Comparison of ENCODE assay signal across 14 mouse cellular contexts in genomic region chr5:44627487-44627886, GRCm38 (mm10).
"Had no signal": no experiment of that assay in that cellular context is flagged by ENCODE, and none has a peak within 500 bp of the region (broad histone marks: within the 10 kb centered on the region; RNA-seq: fewer than 3 reads in every experiment).

No protein-coding gene starts in this region.

- H3K4me2 ChIP-seq: lung, embryonic 14.5 days; midbrain, embryonic 12.5 days; stomach, embryonic 15.5 days had no signal

- H3K4me1 ChIP-seq: stomach, embryonic 15.5 days had no signal

- H3K4me3 ChIP-seq: midbrain, embryonic 10.5 days; midbrain, embryonic 12.5 days; stomach, embryonic 15.5 days had no signal

- H3K36me3 ChIP-seq: midbrain, embryonic 10.5 days; midbrain, embryonic 12.5 days; stomach, embryonic 15.5 days had no signal

- H3K9me3 ChIP-seq: midbrain, embryonic 10.5 days; midbrain, embryonic 12.5 days; stomach, embryonic 15.5 days had no signal

- DNase-seq: lung, adult 18-20 months; lung, embryonic 14.5 days; lung, postnatal 10 days; lung, postnatal 4 days; midbrain, embryonic 14.5 days; right cerebral cortex, postnatal 14 days; thymus, adult 2 months; thymus, postnatal 25 days; thymus, postnatal 4 days had no signal

- H3K27me3 ChIP-seq: midbrain, embryonic 12.5 days; stomach, embryonic 15.5 days had no signal

- H3K9ac ChIP-seq: lung, embryonic 14.5 days; midbrain, embryonic 12.5 days; stomach, embryonic 15.5 days had no signal

- H3K27ac ChIP-seq: midbrain, embryonic 10.5 days; midbrain, embryonic 12.5 days; stomach, embryonic 15.5 days; stomach, postnatal 0 days had no signal

- ATAC-seq: midbrain, embryonic 16.5 days had no signal
